Mouse (Mus musculus) T-helper 17 cell (primary cell): ENCODE data around the gene Hs3st4.

ENCODE experiments used
- in situ Hi-C, 2 experiments: fragments of 300-600 bp; cut with MboI, MseI; formaldehyde crosslinking; loops; 1 replicate in 1 of 2; 2 replicates in 1 of 2; pipeline ENCODE4 v1.15.1; 2025; ENCODE audit warnings: high pct_unique_total_duplicates in 2 of 2

Hs3st4 gene

GRCm38 (mm10) chr7:124136133-124136532 lies 153.5 kb downstream of the Hs3st4 start:
- in situ Hi-C loops, result loop anchor here in 1 of 2 experiments (10.0 kb wide), 1 partner anchor 1259 kb away; no protein-coding TSS in a partner anchor

GRCm38 (mm10) chr7:124141229-124141628 lies 158.6 kb downstream of the Hs3st4 start:
- in situ Hi-C loops, result no loop called here

- in situ Hi-C loops, result no loop called here
Measured at GRCm38 (mm10) chr7:124150901-124151300, 168.2 kb downstream of the Hs3st4 start.

GRCm38 (mm10) chr7:124163301-124163700 lies 180.6 kb downstream of the Hs3st4 start:
- in situ Hi-C loops, result no loop called here

GRCm38 (mm10) chr7:124166229-124166628 lies 183.6 kb downstream of the Hs3st4 start:
- in situ Hi-C loops, result no loop called here

- in situ Hi-C loops, result no loop called here
Measured at GRCm38 (mm10) chr7:124168796-124169195, 186.1 kb downstream of the Hs3st4 start.

- in situ Hi-C loops, result no loop called here
Measured at GRCm38 (mm10) chr7:124170001-124170400, 187.3 kb downstream of the Hs3st4 start.

- in situ Hi-C loops, result no loop called here
Measured at GRCm38 (mm10) chr7:124171992-124172391, 189.3 kb downstream of the Hs3st4 start.

- in situ Hi-C loops, result no loop called here
Measured at GRCm38 (mm10) chr7:124180926-124181325, 198.3 kb downstream of the Hs3st4 start.

- in situ Hi-C loops, result no loop called here
Measured at GRCm38 (mm10) chr7:124184693-124185092, 202.0 kb downstream of the Hs3st4 start.

- in situ Hi-C loops, result loop anchor here in 1 of 2 experiments (10.0 kb wide), 1 partner anchor 1364 kb away; no protein-coding TSS in a partner anchor
Measured at GRCm38 (mm10) chr7:124198811-124199570, 216.3 kb downstream of the Hs3st4 start.

- in situ Hi-C loops, result no loop called here
Measured at GRCm38 (mm10) chr7:124216921-124217320, 234.3 kb downstream of the Hs3st4 start.

GRCm38 (mm10) chr7:124220556-124220955 lies 237.9 kb downstream of the Hs3st4 start:
- in situ Hi-C loops, result no loop called here

GRCm38 (mm10) chr7:124237896-124238670 lies 255.4 kb downstream of the Hs3st4 start:
- in situ Hi-C loops, result loop anchor here in 1 of 2 experiments (10.0 kb wide), 1 partner anchor 417 kb away; no protein-coding TSS in a partner anchor

- in situ Hi-C loops, result loop anchor here in 1 of 2 experiments (10.0 kb wide), 1 partner anchor 415 kb away; no protein-coding TSS in a partner anchor
Measured at GRCm38 (mm10) chr7:124239903-124240647, 257.4 kb downstream of the Hs3st4 start.

- in situ Hi-C loops, result no loop called here
Measured at GRCm38 (mm10) chr7:124249838-124250237, 267.2 kb downstream of the Hs3st4 start.

GRCm38 (mm10) chr7:124250566-124250965 lies 267.9 kb downstream of the Hs3st4 start:
- in situ Hi-C loops, result no loop called here

- in situ Hi-C loops, result no loop called here
Measured at GRCm38 (mm10) chr7:124258419-124258818, 275.8 kb downstream of the Hs3st4 start.

GRCm38 (mm10) chr7:124270734-124271133 lies 288.1 kb downstream of the Hs3st4 start:
- in situ Hi-C loops, result no loop called here

- in situ Hi-C loops, result no loop called here
Measured at GRCm38 (mm10) chr7:124289873-124290272, 307.2 kb downstream of the Hs3st4 start.

GRCm38 (mm10) chr7:124319451-124319850 lies 336.8 kb downstream of the Hs3st4 start:
- in situ Hi-C loops, result no loop called here

- in situ Hi-C loops, result no loop called here
Measured at GRCm38 (mm10) chr7:124335635-124336034, 353.0 kb downstream of the Hs3st4 start.
